Mouse (Mus musculus) macrophage (primary cell): ENCODE data around the gene Ikzf1. TPM values are rescaled to one million over a fixed set of nuclear protein-coding genes. Genes with fewer than 3 reads are reported as not detected.

Experiments used
- H3K27ac ChIP-seq: fragments of 350-480 bp; formaldehyde crosslinking; 2 replicates; pipeline ENCODE4 v1.9.0; 2021
- H3K36me3 ChIP-seq: fragments of 350-480 bp; formaldehyde crosslinking; 2 replicates; pipeline ENCODE4 v1.9.0; 2021; ENCODE audit errors: inconsistent target
- H3K4me3 ChIP-seq: fragments of 350-480 bp; formaldehyde crosslinking; 2 replicates; pipeline ENCODE4 v1.9.0; 2021; ENCODE audit errors: inconsistent target
- H3K79me2 ChIP-seq: fragments of 350-480 bp; formaldehyde crosslinking; 2 replicates; pipeline ENCODE4 v1.9.0; 2021; ENCODE audit errors: inconsistent target
- WGBS: methylation state at CpG from one replicate; pipeline ENCODE4 v1.1.7; 2026; ENCODE audit warnings: inconsistent platforms; ENCODE audit not compliant: missing documents; 5-methylcytosine and 5-hydroxymethylcytosine counted together
- polyA plus RNA-seq: library from polyadenylated mRNA; stranded (reverse); fragments of 250-400 nt; gene quantifications from 3 replicates; pipeline ENCODE4 v1.2.4, GENCODE M21; 2018; ENCODE audit warnings: inconsistent platforms

Ikzf1 gene
- polyA plus RNA-seq, 1 experiment from 2014 or later, result 28.8 TPM

DNA sequence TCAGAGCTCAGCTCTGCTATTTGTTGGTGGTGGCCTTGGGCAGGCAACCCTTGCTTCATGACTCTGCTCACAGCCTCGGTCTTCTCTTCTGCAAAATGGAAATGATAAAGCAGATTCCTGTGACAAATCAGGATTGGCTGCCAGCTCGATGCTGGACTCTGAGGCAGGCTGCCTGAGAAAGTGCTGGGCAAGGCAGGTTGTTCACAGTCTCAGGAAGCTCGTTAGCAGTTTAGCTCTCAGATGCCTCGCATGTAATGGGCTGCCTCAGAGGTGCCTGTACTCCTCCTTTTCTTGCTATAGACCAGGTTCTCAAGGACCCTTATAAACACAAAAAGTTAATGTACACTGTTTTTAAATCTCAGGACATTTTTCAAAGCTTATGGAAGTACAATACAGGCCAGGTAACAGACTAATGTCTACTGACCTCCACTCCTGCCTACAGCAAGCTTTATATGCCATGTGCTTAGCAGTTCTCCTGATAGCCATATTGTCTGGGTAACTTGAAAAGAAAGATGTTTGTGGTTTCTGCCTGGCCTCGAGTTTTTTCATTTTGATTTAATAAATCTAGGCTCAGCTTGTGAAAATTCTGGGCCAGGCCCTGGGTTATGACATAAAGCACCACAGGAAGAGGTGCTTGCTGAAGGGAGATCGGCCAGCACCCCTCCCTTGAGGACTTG lies 10.5 kb downstream of the Ikzf1 start:
- Histone ChIP-seq H3K79me2 (peaks cover 100% of the 10 kb centered on the region), H3K27ac (no peak overlapping the region), H3K4me3 (no peak overlapping the region), H3K36me3 (peaks cover 11% of the 10 kb centered on the region; the same call in 1 of the 2 replicates)
- WGBS, result 33% methylated on average over 6 of the region's 6 CpGs

DNA sequence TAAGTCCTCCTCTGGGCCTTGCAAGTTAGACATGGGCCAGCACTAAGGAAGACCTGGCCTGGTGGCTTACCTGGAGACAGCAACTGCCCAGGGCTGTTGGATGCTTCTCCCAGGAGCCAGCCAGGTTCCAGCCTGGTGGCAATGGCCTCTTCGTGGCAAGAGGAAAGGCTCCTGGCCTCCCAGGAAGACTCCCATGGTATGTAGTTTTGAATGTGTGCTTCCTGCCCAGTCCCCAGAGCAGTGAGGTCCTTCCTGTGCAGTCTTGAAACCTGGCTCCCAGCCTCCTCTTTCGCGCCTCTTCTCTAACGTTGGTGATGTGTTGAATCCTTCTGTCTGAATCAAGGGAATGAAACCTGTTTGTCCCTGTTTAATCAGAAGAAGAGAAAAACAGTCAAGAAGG lies 11.1 kb downstream of the Ikzf1 start:
- no peak overlapping the region for H3K4me3 ChIP-seq
- H3K79me2 ChIP-seq, result peaks cover 100% of the 10 kb centered on the region
- H3K27ac ChIP-seq, result no peak overlapping the region
- 31% methylated on average over 4 of the region's 4 CpGs for WGBS
- H3K36me3 ChIP-seq, result peaks cover 17% of the 10 kb centered on the region; the same call in 1 of the 2 replicates

DNA sequence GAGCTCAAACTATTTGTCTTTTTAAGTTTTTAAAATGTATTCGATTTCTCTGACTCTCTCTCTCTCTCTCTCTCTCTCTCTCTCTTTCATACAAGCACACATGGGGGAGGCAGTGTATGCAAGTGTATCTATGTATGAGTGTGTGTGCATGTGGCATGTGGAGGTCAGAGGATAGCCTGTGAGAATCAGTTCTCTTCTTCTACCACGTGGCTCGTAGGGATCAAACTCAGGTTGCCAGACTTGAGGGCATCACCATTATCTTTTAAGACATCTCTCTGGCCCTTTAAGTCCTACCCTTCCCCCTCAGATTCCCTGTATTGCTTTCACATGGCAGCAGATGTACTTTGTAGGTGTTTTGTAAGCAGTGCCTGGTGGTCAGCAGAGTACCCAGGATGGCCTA lies 12.0 kb downstream of the Ikzf1 start:
- peaks cover 24% of the 10 kb centered on the region for H3K36me3 ChIP-seq

DNA sequence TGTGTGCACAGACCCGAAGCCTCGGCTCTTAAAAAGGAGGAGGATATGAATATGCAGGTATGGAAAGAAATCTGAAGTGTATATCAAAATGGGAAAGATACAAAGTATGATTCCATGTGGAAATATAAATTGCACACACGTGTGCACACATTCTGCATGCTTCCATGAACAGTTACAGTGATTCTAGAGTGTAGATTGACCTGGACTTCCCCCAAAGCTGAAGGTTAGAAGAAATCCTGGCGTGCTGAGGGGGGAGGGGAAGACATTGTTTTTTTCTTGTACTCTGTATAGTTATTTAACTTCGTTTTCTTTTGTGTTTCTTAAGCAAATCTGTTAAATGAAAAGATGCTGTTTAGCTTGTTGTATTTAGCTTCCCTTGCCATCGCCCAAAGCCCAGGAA lies 16.6 kb downstream of the Ikzf1 start:
- H3K27ac ChIP-seq, result no peak overlapping the region
- peaks cover 46% of the 10 kb centered on the region for H3K36me3 ChIP-seq
- 89% methylated on average over 6 of the region's 6 CpGs for WGBS
- no peak overlapping the region for H3K4me3 ChIP-seq
- H3K79me2 ChIP-seq, result peaks cover 100% of the 10 kb centered on the region

More for the DNA sequence above, 12.0 kb downstream of the Ikzf1 start:
- WGBS, result 66% methylated on average over 3 of the region's 3 CpGs
- no peak overlapping the region for H3K4me3 ChIP-seq
- H3K27ac ChIP-seq, result no peak overlapping the region
- peaks cover 100% of the 10 kb centered on the region for H3K79me2 ChIP-seq

DNA sequence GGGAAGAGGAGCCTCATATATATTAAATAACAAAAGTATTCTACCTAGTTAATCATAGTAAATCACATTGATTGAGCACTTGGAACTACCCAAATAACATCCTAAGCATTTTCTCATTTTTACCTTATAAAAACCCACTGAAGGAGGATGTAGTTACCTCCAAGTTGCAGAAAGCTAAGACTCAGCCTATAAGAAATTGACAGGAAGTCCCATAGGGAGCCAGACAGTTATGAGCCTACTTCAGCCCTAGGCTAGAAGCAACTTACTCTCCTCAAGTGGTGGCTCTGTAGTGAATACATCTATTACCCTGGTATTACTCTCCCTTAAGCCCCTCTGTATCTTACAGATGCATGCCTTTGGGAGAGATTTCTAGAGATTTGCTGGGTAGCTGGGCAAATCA lies 19.0 kb downstream of the Ikzf1 start:
- H3K27ac ChIP-seq, result no peak overlapping the region
- peaks cover 100% of the 10 kb centered on the region for H3K79me2 ChIP-seq
- peaks cover 59% of the 10 kb centered on the region for H3K36me3 ChIP-seq
- H3K4me3 ChIP-seq, result no peak overlapping the region

DNA sequence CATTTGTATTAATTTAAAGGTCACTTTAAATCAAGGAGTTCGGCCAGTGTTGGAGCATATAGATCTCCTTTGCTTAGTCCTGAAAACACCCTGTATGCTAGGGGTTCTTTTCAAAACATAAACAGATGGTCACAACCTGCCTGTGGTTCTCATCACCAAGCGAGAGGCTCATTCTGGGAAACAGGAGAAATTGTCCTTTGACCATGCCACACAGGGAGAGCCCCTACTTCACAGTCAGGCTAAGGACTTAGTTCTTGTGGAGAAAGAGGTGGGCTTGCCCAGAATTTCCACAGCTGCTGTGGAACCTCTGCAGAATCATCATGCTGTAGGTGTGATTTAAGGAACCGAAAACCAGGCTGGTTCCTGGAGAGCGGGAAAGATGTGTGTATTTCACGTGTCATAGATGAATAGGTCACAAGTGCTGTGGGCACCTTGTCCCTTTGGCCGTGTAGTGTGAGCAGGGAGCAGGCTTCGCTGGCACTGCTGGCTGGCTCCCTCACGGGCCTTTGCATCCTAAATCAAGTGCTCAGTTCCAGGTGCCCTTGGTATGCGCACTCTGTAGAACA lies 23.4 kb downstream of the Ikzf1 start:
- 86% methylated on average over 9 of the region's 9 CpGs for WGBS
- Histone ChIP-seq H3K27ac (no peak overlapping the region), H3K4me3 (no peak overlapping the region), H3K36me3 (peaks cover 44% of the 10 kb centered on the region), H3K79me2 (peaks cover 100% of the 10 kb centered on the region)

DNA sequence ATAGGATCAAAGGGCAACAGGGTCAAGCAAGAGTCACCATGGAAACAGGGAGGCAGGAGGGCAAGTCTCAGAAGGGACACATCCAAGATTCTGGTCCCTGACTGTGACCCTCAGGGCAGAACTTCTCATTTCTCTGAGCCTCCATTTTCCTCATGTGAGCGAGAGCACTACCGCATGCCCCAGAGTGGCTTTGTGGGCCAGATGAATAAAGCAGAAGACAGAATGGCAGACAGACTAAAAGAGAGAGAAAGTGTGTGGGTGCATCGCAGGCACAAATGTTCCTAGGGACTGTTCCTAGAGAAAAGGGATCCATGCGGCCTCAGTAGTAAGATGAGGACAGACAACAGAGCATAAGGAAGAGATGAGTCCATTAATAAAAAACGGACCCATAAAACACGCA lies 24.5 kb downstream of the Ikzf1 start:
- Histone ChIP-seq H3K36me3 (peaks cover 52% of the 10 kb centered on the region), H3K4me3 (no peak overlapping the region), H3K79me2 (peaks cover 100% of the 10 kb centered on the region), H3K27ac (no peak overlapping the region)
- whole genome bisulfite sequencing, result 95% methylated on average over 6 of the region's 6 CpGs

DNA sequence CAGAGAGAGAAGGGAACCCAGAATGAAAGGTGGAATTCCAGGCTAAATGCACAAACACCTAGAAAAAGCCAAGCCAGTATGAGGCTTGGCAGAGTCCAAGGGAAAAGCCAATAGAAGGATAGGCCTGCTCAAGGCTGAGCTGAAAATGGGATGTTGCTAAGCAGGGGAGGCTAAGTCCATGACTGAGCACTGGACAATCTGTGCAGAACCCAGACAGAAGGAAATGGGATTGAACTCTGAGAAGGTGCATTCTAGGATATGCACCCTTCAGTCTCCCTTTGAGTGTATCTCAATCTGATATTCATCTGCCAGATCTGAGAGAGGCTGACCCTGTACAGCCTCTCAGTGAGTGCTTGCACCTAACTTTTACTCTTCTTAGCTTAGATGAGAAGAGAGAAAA lies 25.9 kb downstream of the Ikzf1 start:
- Histone ChIP-seq H3K27ac (no peak overlapping the region), H3K36me3 (peaks cover 49% of the 10 kb centered on the region), H3K79me2 (peaks cover 100% of the 10 kb centered on the region)

DNA sequence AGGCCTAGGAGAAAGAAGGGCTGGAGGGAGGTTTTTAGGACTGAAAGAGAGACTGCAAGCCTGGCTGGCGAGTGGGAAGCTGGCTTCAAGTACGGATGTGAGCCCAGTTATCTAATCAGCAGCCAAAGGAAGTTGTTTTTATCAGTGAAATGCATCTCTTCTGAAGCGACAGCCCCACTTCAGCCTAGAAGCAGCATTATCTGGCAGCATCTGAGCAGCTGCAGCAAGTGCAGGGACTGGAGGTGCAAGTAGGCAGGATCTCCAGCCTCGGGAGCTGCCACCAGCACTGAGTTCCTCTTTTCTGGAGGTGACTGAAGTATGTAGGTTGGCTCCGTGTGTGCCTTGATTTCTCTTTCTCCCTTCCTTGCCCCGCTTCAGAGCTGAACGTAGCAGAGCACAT lies 26.9 kb downstream of the Ikzf1 start:
- Histone ChIP-seq H3K4me3 (no peak overlapping the region), H3K36me3 (peaks cover 49% of the 10 kb centered on the region), H3K27ac (no peak overlapping the region), H3K79me2 (peaks cover 100% of the 10 kb centered on the region)
- 25% methylated on average over 7 of the region's 7 CpGs for WGBS

More for the DNA sequence above, 25.9 kb downstream of the Ikzf1 start:
- no peak overlapping the region for H3K4me3 ChIP-seq

DNA sequence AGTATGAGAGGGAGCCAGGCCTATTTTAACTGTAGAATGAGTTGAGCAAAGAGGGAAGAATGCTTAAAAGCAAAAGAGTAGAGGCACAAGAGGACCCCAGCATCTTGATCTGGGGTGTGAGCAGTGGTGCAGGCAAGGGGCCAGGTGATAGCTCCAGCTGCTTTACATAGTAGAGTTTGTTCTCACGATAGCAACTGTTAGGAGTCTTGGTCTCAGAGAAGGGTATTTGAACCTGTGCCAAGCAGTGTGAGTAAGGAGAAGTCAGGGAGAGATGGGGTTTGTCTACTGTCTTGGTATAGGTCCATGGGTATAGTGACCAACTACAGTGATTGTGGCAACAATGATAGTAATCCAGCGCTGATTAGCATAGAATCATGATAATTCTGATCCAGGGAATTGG lies 29.9 kb downstream of the Ikzf1 start:
- H3K36me3 ChIP-seq, result peaks cover 26% of the 10 kb centered on the region; the same call in 1 of the 2 replicates
- peaks cover 100% of the 10 kb centered on the region for H3K79me2 ChIP-seq
- H3K4me3 ChIP-seq, result no peak overlapping the region
- 49% methylated on average over 2 of the region's 2 CpGs for WGBS
- H3K27ac ChIP-seq, result no peak overlapping the region

DNA sequence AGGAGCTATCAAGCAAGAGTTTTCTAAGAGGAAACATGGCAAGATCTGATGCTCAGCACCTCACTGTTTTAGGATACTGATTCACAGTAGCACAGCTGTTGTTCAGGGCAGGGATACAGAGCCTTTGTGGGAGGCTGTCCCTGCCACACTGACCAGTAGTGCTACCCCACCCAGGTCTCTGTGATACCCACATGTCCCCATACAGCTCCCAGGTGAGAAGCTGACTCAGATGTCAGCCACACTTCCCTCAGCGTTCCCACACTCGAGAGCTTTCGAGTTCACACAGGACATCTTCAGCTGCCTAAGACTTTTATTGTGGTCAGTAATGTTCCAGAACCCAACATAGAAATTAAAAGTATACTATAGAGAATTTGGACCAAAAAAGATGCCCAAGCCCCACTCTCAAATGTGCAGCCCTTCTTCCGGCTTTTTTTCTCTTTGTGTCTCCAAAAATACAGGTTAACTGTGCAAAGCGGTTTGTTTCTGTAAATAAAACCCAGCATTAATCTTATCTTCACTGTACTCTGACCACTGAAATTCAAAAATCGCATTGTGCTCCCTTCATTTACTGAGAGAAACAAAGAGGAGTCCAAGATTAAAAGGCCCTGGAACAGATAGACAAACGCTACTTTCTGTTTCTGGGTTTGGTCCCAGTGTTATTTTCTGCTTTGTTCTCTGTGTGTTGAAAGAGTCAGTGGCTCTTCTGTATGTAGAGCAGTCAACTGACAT lies 31.3 kb downstream of the Ikzf1 start:
- no peak overlapping the region for H3K27ac ChIP-seq
- H3K79me2 ChIP-seq, result peaks cover 100% of the 10 kb centered on the region
- WGBS, result 52% methylated on average over 7 of the region's 7 CpGs
- no peak overlapping the region for H3K4me3 ChIP-seq
- peaks cover 15% of the 10 kb centered on the region; the same call in 1 of the 2 replicates for H3K36me3 ChIP-seq

DNA sequence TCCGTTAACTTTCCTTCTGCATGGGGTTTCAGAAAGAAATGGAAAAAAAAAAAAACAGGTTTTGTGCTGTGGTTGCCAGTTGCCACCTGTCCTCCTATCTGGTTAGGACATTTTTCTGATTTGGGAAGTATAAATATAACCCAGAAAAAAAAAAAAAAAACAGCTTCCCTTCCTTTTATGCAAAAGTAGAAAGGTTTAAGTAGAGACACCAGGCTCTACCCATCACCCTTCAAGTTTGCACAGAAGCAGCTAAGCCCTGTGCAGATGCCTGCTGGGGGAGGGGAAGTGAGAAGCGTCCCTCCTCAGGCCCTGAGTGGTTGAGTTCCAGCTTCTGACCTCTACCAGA lies 31.9 kb downstream of the Ikzf1 start:
- WGBS, result 35% methylated on average over 2 of the region's 2 CpGs
- H3K36me3 ChIP-seq, result peaks cover 15% of the 10 kb centered on the region; the same call in 1 of the 2 replicates
- no peak overlapping the region for H3K27ac ChIP-seq

DNA sequence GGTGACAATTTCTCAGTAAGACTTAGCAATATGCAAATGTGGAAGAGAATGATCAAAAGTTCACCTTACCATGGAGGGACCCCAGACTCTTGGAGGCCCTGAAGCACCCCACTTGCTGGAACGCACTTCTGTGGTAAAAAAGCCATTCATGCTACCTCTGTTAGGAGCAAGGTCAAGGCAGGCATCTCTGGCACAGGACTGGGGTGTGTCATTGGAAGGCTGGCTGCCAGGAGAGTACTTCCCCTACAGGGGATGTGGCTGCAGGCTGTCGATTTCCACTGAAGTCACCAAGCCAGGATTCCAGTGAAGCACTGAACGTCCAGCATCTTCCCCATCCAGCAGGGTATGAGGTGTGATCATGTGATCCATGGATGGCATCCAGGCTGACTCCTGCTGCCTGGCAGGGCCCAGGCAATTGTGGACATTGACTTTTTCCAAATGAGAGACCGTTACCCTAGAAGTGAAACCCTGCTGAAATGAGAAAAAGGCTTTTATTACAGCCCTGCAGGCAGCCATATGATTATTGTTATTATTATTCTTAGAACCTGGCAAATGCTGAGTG lies 32.9 kb downstream of the Ikzf1 start:
- 55% methylated on average over 4 of the region's 4 CpGs for WGBS
- H3K27ac ChIP-seq, result no peak overlapping the region
- H3K4me3 ChIP-seq, result no peak overlapping the region
- H3K36me3 ChIP-seq, result peaks cover 21% of the 10 kb centered on the region; the same call in 1 of the 2 replicates
- peaks cover 100% of the 10 kb centered on the region for H3K79me2 ChIP-seq

More for the DNA sequence above, 31.9 kb downstream of the Ikzf1 start:
- Histone ChIP-seq H3K4me3 (no peak overlapping the region), H3K79me2 (peaks cover 100% of the 10 kb centered on the region)

DNA sequence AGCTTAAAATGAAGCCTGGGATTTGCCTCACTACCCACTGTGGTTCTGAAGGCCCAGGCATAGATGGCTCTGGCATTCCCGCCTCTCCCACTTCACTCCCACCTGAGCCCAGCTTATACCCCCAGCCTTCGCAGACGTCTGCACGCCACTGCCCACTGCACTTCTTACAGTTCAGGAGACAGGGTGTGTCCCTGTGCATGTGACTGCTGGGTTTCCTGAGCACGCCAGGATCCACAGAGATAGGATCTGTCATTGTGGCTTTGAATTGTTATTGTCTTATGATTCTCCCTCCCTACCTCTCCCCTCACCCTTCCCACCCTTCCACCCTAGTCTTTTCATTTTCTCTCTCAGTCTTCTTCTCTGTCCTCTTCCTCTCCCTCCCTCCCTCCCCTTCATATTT lies 34.9 kb downstream of the Ikzf1 start:
- Histone ChIP-seq H3K36me3 (peaks cover 15% of the 10 kb centered on the region; the same call in 1 of the 2 replicates), H3K79me2 (peaks cover 100% of the 10 kb centered on the region), H3K4me3 (no peak overlapping the region), H3K27ac (no peak overlapping the region)
- WGBS, result 89% methylated on average over 5 of the region's 5 CpGs
